Mouse (Mus musculus): Measurements from ENCODE around the gene Hipk1. TPM values are rescaled to one million over a fixed set of nuclear protein-coding genes. Genes with fewer than 3 reads are reported as not detected.

Gene Hipk1
- total RNA-seq, 2 experiments from 2014 or later: 117 to 124 TPM

DNA sequence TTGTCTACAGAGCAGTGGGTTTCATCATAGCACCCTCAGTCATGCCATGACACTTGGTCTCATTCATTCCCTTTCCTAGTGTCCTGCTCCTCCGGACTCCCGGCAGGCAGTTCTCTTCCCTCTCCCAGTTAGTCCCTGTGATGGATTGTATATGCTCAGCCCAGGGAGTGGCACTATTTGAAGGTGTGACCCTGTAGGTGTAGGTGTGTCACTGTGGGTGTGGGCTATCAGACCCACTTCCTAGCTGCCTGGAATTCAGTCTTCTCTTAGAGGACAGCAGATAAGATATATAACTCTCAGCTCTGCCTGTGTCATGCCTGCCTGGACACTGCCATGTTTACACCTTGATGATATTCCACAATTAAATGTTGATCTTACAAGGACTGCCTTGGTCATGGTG lies 34.4 kb downstream of the Hipk1 start:
- no peak for DNase-seq (ENCODE audit: low spot score in 2 of 2)

- no peak for DNase-seq (ENCODE audit: low spot score in 2 of 2)
These were observed 36.0 kb downstream of the Hipk1 start for GRCm38 (mm10) chr3:103755351-103755750.

- no peak for DNase-seq (ENCODE audit: low spot score in 2 of 2)
These were observed 39.8 kb downstream of the Hipk1 start for GRCm38 (mm10) chr3:103751558-103751957.

DNA sequence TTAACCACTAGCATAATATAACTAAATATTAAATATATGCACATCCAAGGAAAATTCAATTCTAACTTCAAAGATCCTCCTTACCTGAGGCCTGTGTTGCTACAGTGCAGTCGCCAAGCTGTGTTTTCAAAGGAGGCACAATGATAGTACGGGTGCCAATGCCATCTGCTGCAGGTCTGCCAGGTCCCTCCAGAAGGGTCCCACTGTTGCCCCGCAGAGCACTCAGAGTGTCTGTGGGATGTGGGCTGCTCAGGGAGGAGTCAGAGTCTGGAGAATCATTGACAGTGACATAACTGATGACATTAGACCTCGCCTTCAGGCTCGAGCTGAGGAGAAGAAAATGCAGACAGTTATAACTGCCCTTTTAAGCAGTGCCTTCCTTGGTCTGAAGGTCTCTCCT lies 44.7 kb downstream of the Hipk1 start:
- no peak for DNase-seq (ENCODE audit: low spot score in 2 of 2)

DNA sequence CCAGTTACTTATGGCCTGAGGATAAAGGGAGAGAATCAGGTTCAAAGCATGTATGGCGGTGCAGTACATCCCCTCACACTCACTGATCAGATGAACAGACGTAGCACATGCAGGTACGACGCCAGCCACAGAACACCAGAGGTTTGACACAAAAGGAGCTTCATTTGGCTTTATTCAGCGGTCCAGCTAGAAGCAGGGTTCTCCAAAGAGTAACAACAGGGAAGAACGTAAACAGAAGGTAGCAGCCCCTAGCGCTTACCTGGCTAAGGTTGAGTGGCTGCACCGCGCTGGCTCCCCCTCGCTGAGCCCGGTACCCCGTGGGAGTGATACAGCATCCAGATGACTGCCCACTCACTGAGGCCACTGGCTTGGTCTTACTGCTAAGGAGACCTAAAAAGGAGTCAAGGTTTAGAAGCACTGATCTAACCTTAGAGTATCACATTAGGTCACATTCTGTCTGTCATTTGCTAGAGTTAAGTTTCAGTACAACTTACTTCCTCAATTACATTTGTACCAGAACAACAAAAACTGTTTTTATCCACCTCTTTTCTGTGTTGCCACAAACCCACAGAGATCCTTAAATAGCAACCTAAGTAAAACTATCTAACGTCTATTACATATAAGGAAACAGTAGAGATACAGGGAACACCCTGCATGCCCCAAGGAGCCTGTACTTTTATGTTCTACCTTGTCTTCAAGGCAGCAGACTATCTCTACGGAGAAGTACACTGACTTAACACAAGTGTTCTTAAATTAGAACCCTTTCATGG lies 46.2 kb downstream of the Hipk1 start:
- no peak for DNase-seq (ENCODE audit: low spot score in 2 of 2)

DNA sequence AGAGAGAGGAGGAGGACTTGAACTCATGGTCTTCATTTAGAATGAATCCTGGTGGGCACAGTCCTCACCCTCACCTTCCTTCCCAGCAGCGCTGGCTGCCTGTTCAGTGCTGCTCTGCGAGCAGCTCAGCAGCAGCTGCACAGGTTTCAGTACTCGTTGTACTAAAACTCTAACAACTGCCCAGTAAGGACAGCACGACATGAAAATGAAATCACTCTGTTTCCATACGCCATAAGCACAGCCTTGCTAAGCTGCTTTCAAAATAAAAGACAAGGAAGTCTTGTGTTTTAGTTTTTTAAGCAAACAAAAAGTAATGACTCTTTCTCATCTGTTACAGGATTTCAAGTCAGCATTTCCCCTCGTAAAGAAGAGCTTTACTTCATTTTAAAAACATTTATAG lies 48.2 kb downstream of the Hipk1 start:
- no peak for DNase-seq (ENCODE audit: low spot score in 2 of 2)

DNA sequence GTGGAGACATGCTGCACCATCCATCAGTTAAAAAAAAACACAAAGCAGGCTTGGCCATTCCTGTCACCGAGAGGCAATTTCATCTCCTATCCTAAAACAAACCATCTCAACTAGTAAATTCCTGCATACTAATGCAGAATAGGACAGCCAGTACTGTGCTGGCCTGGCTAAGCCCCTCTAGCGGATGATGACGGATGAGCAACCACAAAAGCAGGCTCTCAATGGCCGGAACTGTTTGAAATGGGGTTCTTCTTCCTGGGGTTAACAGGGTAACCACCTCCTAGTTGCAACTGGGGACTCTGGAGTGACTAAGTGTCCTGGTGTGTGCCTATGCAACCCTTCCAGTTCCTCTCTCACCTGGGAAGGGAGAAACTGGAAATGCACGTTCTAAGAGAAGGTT lies 51.0 kb downstream of the Hipk1 start:
- DNase-seq (ENCODE audit: low spot score in 2 of 2): no peak

DNA sequence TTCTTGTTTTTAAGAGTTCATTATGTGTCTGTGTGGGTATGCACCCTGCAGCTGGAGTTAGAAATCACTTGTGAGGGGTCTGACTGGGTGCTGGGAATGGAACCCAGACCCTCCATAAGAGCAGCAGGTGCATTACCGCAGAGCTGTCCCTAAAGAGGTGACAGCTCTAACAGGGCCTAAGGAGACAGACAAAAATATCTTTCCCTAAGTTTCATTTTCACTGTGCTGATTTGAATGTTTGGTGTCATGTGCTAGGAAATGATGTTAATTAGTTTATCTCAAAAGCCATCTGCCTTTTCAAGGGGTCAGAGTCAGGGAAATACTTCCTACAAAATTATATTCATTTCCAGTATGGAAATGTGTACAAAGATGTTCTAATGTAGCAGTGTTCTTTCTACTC lies 52.0 kb downstream of the Hipk1 start, which contains the start of gene Gm10964:
Gm10964 (plus strand) TSS at position 38 of the 400 bp plus-strand sequence.
- DNase-seq (ENCODE audit: low spot score in 2 of 2): no peak

DNA sequence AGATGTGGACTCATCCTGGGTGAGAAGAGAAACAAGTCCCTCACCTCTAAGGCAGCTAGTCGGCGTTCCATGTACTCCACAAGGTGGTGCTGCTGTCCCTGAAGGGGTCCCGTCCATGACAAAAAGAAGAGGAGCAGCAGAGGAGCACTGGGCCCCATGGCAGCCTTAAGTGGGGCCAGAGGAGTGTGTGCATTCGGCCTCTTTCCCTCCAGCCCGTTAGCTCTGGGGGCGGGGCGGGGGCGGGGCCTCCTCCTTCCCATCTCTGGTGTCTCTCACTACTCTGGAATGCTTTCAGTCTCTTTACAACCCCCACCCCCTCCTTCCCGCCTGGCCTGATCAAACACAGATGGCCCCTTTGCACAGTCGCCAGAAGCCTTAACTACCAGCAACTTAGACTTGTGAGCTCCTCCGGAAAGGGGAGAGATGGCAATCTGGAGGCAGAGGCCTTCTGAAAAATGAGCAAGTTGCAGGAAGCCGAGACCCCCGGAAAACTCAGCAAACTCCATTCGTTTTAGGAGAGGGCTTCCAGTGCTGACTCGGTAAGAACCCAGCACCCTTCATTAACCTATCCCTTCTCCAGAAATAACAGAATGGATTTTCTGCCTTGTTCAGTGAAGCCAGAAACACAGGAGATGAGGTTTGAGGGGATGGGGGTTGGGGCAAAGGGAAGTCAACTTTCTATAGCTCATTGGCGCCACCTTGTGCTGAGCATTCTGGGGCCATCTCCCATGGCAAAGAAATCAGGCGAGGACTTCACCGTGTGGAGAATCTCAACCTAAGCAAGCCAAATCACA lies 53.4 kb downstream of the Hipk1 start, which contains the start of gene Olfml3:
Olfml3 (minus strand) TSS at position 224 of the 794 bp plus-strand sequence.
- DNase-seq (ENCODE audit: low spot score in 2 of 2): peak; percentile 93 to 97

DNA sequence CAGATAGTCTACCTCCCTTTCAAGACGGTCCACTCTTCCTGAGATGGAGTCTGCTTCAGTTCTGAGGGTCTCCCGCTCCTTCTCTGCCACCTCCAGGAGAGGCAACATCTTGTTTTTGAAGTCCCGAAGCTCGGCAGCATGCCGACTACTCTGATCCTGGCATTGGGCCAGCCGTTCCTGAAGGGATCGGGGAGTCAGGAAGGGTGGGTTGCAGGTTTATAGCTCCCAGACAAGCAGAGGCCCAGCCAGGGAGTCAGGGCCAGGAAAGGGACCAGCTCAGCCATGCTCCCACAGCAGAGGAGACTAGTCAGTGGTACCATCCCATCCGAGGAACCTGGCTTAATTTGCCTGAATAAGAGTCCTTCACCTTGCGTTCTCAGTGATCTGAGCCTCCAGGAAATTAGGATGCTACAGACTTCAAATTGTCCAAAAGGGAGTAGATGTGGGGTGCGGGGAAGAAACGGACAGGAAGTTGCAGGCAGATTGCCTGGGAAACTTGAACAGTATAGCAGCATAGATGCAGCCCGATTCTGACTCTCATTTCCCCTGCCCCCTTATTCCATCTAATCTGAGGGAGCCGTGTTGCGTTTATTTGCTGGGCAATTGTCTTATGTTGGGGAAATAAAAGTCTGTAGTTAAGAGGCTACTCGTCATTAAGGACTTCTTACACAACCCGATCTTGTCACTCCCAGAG lies 54.2 kb downstream of the Hipk1 start:
- no peak for DNase-seq (ENCODE audit: low spot score in 2 of 2)

- DNase-seq (ENCODE audit: low spot score in 2 of 2): no peak
These were observed 55.4 kb downstream of the Hipk1 start for GRCm38 (mm10) chr3:103735776-103736600.

DNA sequence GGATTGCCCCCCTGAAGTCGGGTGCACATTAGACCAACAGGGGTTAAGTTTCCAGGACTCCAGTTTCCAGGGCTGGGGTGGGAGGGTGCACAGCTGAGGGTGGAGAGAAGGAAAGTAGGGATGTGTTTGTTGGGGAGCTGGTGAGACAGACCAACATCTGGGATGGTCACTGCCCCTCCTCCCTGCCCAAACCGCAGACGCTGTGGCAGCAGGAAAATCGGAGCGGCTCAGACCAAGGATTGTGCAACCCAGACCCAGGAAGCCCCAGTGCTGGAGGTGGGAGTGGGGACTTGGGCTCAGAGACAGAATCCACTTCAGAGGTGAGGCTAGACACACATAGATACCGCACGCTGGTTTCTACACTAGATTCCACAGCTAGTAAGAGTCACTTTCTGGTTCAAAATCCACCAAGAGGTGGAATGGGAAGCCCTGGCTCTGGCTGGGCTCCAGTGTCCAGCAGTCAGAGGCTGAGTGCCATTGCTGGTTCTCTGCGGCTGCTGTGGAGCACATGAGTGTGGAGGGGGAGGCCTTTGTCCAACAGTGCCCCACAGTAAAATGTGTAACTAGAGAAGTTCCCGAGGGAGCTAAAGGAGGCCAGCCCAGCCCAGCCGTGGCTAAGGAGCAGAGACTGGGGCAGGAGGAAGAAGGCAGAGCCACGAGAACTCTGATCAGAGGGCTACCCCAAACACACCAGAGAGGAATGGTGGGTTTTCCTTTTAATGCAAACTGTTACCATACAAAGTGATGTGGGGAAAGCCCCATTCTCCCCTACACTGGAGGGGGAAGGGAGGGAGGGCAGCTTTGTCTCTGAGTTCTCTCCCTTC lies 56.5 kb downstream of the Hipk1 start:
- no peak for DNase-seq (ENCODE audit: low spot score in 2 of 2)

GRCm38 (mm10) chr3:103733799-103734695 lies 57.3 kb downstream of the Hipk1 start:
- peak; percentile 39 to 47 for DNase-seq (ENCODE audit: low spot score in 2 of 2)

- no peak for DNase-seq (ENCODE audit: low spot score in 2 of 2)
These were observed 58.2 kb downstream of the Hipk1 start for GRCm38 (mm10) chr3:103733176-103733575.

GRCm38 (mm10) chr3:103732116-103732515 lies 59.2 kb downstream of the Hipk1 start:
- DNase-seq (ENCODE audit: low spot score in 2 of 2): no peak

- no peak for DNase-seq (ENCODE audit: low spot score in 2 of 2)
These were observed 61.5 kb downstream of the Hipk1 start for GRCm38 (mm10) chr3:103729850-103730249.

- no peak for DNase-seq (ENCODE audit: low spot score in 2 of 2)
These were observed 63.5 kb downstream of the Hipk1 start for GRCm38 (mm10) chr3:103727813-103728326.

DNA sequence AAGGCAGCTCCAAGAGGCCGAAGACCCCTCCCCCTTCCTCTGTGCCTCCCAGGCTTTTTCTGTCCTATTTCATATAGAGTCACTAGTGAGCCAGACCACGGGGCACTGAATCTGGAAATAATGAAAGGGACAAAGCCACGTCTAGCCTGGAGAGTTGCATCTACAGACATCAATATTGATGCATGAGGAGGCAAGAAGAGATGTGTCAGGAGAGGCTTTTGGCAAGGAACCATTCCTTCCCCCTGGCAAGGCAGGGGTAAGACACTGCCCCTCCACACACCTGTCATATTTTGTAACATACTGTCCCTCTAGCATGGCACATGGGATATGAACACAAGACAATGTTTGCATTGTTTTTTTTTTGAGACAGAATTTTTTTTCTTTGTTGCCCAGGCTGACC lies 64.7 kb downstream of the Hipk1 start:
- no peak for DNase-seq (ENCODE audit: low spot score in 2 of 2)

DNA sequence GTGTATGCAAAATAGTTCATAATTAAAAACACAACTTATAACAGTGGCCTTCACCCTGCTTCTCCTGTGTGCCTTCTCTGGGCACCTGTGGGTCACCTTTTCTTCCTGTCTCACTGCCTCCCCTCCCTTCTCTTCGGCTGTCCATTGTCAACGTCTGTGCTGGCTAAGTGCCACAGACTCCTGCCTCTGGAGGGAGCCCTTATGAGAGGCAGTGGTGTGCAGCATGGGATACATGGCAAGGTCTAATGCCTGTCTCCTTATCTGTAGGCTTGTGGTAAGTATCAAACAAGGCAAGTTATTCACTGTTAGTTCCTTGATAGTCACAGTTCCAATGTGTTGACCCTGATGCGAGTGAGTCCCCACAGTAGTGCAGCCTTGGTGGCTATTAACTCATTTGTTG lies 67.2 kb downstream of the Hipk1 start:
- no peak for DNase-seq (ENCODE audit: low spot score in 2 of 2)
